Mouse (Mus musculus): Measurements from ENCODE around the gene Ptpn13.

GRCm38 (mm10) chr5:103422609-103423008 is 2.4 kb upstream of the Ptpn13 start:
- TF ChIP-seq UBTF (IDR thresholded peaks at IDR 0.05; ENCODE audit: low read depth, low read length) (no peak), PAX5 (IDR thresholded peaks at IDR 0.05; ENCODE audit: low read length) (no peak), JUND (conservative IDR thresholded peaks at IDR 0.05; ENCODE audit: low read depth, low read length) (no peak)

Data from CH12.LX (cell line).